Mouse (Mus musculus) midbrain, embryonic 15.5 days (tissue): Measurements from ENCODE around the gene Grcc10. TPM values are rescaled to one million over a fixed set of nuclear protein-coding genes. Genes with fewer than 3 reads are reported as not detected.

Experiments
- ATAC-seq: fragments of 200-750 bp; cut with Nextera tagmentation; replicated peaks from 2 replicates; pipeline ENCODE4 v1.8.0; 2017; ENCODE audit warnings: moderate TSS enrichment
- H3K27ac ChIP-seq: fragments of 300-500 bp; sonication (generic); 2 replicates; pipeline ENCODE4 v1.5.1; 2015; ENCODE audit warnings: mild to moderate bottlenecking, inconsistent platforms
- H3K27me3 ChIP-seq: fragments of 300-500 bp; sonication (generic); replicated peaks from 2 replicates; pipeline ENCODE4 v1.6.1; 2015; ENCODE audit warnings: inconsistent platforms
- H3K36me3 ChIP-seq: fragments of 300-500 bp; sonication (generic); replicated peaks from 2 replicates; pipeline ENCODE4 v1.6.1; 2015; ENCODE audit warnings: inconsistent platforms
- H3K4me1 ChIP-seq: fragments of 300-500 bp; sonication (generic); 2 replicates; pipeline ENCODE4 v1.6.1; 2015; ENCODE audit warnings: inconsistent platforms
- H3K4me2 ChIP-seq: fragments of 300-500 bp; sonication (generic); 2 replicates; pipeline ENCODE4 v1.6.1; 2015; ENCODE audit warnings: inconsistent platforms, mild to moderate bottlenecking, moderate library complexity
- H3K4me3 ChIP-seq: fragments of 300-500 bp; sonication (generic); 2 replicates; pipeline ENCODE4 v1.5.1; 2015; ENCODE audit warnings: mild to moderate bottlenecking, inconsistent platforms
- H3K9ac ChIP-seq: fragments of 300-500 bp; sonication (generic); 2 replicates; pipeline ENCODE4 v1.6.1; 2015; ENCODE audit warnings: mild to moderate bottlenecking, inconsistent platforms
- H3K9me3 ChIP-seq: fragments of 300-500 bp; sonication (generic); 2 replicates; pipeline ENCODE4 v1.6.1; 2016; ENCODE audit warnings: inconsistent platforms
- WGBS: fragments of 180-500 bp; shearing (Covaris S2); methylation state at CpG from one replicate; pipeline ENCODE4 v1.1.7; 2015; ENCODE audit warnings: mixed read lengths; 5-methylcytosine and 5-hydroxymethylcytosine counted together
- polyA plus RNA-seq: library from polyadenylated mRNA; unstranded; fragments of >200 nt; fragmentation: Nextera tagmentation; extraction: Ambion mirVana; gene quantifications from 2 replicates; pipeline ENCODE4 v1.2.1, GENCODE M21; 2015

The Grcc10 gene
- polyA plus RNA-seq, 1 experiment from 2014 or later = 674 TPM

DNA sequence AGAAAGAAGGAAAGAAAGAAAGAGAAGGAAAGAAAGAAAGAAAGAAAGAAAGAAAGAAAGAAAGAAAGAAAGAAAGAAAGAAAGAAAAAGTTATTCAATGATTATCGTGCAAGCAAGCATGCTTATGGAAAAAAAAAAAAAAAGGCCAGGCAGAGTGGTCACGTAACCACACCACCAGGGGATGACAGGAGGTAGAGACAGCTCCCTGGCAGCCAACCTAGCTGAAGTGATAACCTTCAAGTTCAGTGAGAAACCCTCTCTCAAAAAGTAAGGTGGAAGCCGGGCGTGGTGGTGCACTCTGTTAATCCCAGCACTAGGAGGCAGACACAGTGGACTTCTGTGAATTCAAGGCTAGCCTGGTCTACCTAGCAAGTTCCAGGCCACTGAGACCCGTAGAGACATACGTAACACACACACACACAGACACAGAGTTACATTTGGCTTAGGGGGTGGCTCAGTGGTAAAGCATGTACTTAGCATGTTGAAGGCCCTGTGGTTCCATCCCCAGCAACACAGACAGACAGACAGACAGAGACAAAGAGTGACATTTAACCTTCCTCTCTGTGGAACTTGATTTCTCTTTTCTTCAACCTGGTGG lies 18.2 kb downstream of the Grcc10 start:
- no peak for ATAC-seq
- Histone ChIP-seq H3K4me1 (no peaks in the 10 kb centered on the region), H3K9ac (no peak overlapping the region), H3K4me2 (no peak overlapping the region), H3K36me3 (no peaks in the 10 kb centered on the region), H3K4me3 (no peak overlapping the region), H3K9me3 (no peaks in the 10 kb centered on the region), H3K27me3 (no peaks in the 10 kb centered on the region), H3K27ac (no peak overlapping the region)
- 86% methylated on average over 6 of the region's 6 CpGs for WGBS

DNA sequence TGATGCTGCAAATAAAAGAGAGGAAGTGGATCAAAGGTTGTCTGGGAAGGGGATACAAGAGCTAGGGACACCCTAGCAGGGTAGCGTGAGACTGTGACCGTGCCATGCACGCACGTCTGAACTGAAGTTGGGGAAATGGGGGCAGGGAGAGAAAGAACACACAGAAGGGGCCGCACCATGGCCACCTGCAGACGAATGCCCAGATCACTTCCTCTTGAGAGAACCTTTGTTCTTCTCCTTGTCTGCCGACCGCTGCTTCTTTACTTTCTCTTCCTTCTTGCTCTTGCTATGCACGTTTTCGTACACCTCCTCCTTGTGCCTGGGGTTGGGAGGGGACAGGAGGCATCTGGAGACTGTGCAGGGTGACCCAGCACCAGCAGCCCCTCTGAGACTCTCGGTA lies 20.3 kb downstream of the Grcc10 start:
- Histone ChIP-seq H3K4me2 (no peak overlapping the region), H3K4me3 (no peak overlapping the region), H3K4me1 (no peaks in the 10 kb centered on the region), H3K9me3 (no peaks in the 10 kb centered on the region), H3K9ac (no peak overlapping the region), H3K27me3 (no peaks in the 10 kb centered on the region), H3K36me3 (peaks cover 14% of the 10 kb centered on the region), H3K27ac (no peak overlapping the region)
- ATAC-seq = no peak
- 69% methylated on average over 11 of the region's 11 CpGs for WGBS

GRCm38 (mm10) chr6:124719354-124719978 lies 21.7 kb downstream of the Grcc10 start:
- ATAC-seq = no peak
- Histone ChIP-seq H3K27ac (no peak overlapping the region), H3K36me3 (peaks cover 25% of the 10 kb centered on the region)

GRCm38 (mm10) chr6:124718703-124719102 lies 22.5 kb downstream of the Grcc10 start:
- Histone ChIP-seq H3K9ac (no peak overlapping the region), H3K4me2 (no peak overlapping the region)

More at GRCm38 (mm10) chr6:124719354-124719978, 21.7 kb downstream of the Grcc10 start:
- 75% methylated on average over 7 of the region's 7 CpGs for WGBS
- no peaks in the 10 kb centered on the region for H3K4me1 ChIP-seq
- no peaks in the 10 kb centered on the region for H3K9me3 ChIP-seq
- no peak overlapping the region for H3K4me2 ChIP-seq
- H3K4me3 ChIP-seq = no peak overlapping the region
- H3K9ac ChIP-seq = no peak overlapping the region
- H3K27me3 ChIP-seq = no peaks in the 10 kb centered on the region

GRCm38 (mm10) chr6:124717968-124718367 lies 23.2 kb downstream of the Grcc10 start:
- Histone ChIP-seq H3K4me2 (no peak overlapping the region), H3K4me3 (no peak overlapping the region), H3K36me3 (peaks cover 25% of the 10 kb centered on the region), H3K27ac (no peak overlapping the region), H3K4me1 (peaks cover 14% of the 10 kb centered on the region), H3K27me3 (no peaks in the 10 kb centered on the region), H3K9ac (no peak overlapping the region), H3K9me3 (no peaks in the 10 kb centered on the region)
- 89% methylated on average over 13 of the region's 13 CpGs for WGBS
- no peak for ATAC-seq

More at GRCm38 (mm10) chr6:124718703-124719102, 22.5 kb downstream of the Grcc10 start:
- H3K4me1 ChIP-seq = peaks cover 7% of the 10 kb centered on the region
- H3K27me3 ChIP-seq = no peaks in the 10 kb centered on the region
- H3K9me3 ChIP-seq = no peaks in the 10 kb centered on the region
- H3K4me3 ChIP-seq = no peak overlapping the region
- H3K36me3 ChIP-seq = peaks cover 25% of the 10 kb centered on the region
- H3K27ac ChIP-seq = no peak overlapping the region
- ATAC-seq = no peak
- WGBS = 66% methylated on average over 15 of the region's 16 CpGs

DNA sequence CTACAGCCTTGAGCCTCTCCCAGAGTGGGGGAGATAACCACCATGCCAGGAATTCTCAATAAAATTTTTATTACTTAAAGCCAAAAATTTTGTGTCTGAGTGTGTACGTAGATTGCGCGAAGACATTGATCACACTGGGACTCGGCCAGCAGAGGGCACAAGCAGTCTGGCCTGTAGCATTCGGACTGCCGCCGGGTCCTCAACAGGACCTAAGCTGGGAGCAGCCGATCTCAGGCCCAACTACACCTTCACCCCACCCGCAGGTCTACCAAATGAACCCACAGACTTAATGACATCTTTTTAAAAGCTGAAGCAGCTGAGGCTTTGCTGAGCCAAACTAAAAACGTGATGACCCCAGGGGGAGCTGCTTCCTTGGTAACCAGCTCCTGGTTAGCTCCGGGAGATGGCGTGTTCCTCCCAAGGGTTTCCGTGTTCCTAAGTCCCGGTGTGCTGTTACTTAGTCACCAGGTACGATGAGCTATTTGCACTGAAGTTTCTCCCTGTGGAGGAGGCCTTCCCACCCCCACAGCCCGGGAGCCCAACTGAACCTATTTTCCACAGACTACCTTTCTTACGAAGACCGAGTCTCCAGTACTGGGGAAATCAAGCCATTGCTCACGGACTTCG lies 24.2 kb downstream of the Grcc10 start:
- H3K36me3 ChIP-seq = peaks cover 25% of the 10 kb centered on the region
- H3K4me2 ChIP-seq = no peak overlapping the region
- H3K9me3 ChIP-seq = no peaks in the 10 kb centered on the region
- H3K27me3 ChIP-seq = no peaks in the 10 kb centered on the region
- H3K9ac ChIP-seq = no peak overlapping the region
- no peak overlapping the region for H3K27ac ChIP-seq
- H3K4me1 ChIP-seq = peaks cover 18% of the 10 kb centered on the region
- WGBS = 64% methylated on average over 20 of the region's 20 CpGs
- no peak overlapping the region for H3K4me3 ChIP-seq
- no peak for ATAC-seq

DNA sequence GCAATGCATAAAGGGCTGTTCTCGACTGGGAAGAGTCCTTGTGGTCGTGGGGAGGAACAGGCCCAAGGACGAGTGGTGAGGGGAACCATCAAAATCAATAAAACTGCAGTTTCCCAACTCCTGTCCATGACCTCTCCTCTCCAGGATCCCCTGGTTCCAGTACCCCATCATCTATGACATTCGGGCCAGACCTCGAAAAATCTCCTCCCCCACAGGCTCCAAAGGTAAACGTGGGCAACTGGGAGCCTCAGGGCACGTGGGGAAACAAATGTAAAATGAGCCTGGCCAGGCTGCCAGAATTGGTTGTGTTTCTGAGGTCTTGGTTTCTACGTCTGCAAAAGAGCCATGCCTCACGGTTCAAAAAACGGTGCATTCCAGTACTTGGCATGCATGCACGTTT lies 28.3 kb downstream of the Grcc10 start:
- H3K9ac ChIP-seq = peak overlapping the region; percentile 91
- ATAC-seq = no peak
- H3K36me3 ChIP-seq = peaks cover 25% of the 10 kb centered on the region
- peak overlapping the region; percentile 91 for H3K4me3 ChIP-seq
- H3K27me3 ChIP-seq = no peaks in the 10 kb centered on the region
- no peaks in the 10 kb centered on the region for H3K9me3 ChIP-seq
- H3K4me1 ChIP-seq = peaks cover 42% of the 10 kb centered on the region
- peak overlapping the region; percentile 69 for H3K4me2 ChIP-seq
- no peak overlapping the region for H3K27ac ChIP-seq
- 22% methylated on average over 11 of the region's 11 CpGs for WGBS

DNA sequence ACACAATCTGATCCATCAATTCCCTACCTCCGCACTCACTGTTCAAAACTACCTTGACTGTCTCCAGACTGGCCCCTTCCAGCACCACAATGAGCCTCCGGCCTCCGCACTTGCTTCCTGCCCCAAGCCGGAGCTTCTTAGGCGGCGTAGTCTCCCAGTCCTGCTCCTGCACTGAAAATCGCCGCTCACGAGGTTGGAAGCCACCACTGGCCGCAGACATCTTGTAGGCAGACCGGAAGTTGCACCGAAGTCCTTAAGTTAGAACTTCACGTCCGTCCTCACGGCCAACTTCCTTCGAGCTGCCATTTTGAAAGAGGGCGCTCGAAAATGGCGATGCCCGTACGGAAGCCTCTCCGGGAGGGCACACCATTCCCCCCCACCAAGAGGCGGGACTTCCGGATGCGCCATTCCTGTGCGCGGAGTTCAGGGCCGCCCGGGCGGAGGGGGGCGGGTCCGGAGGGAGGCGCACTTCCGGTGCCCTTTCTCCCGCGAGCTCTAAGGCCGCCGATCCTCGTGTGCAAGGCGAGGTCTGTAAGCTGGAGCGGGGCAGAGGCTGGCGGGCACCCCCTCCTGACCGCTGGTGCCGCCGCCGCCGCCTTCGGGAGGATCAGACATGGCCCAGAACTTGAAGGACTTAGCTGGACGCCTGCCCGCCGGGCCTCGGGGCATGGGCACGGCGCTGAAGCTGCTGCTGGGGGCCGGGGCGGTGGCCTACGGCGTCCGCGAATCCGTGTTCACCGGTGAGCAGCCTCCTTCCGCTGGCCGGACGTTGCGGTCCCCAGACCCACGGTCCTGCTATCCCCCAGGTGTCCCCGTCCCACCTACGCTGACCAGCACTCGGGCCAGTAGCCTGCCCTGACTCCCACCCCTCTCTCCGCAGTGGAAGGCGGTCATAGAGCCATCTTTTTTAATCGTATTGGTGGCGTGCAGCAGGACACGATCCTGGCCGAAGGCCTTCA lies 29.1 kb downstream of the Grcc10 start, which contains the start of the genes Emg1 and Phb2:
TSS of gene Emg1 (minus strand) at position 355 of the 959 bp plus-strand sequence.
TSS of gene Phb2 (plus strand) at position 513 of the 959 bp plus-strand sequence.
- WGBS = under 1% methylated on average over 75 of the region's 76 CpGs
- ATAC-seq = peak; percentile 97
- H3K4me3 ChIP-seq = peak within 1 kb of the TSS; percentile 91
- peak within 1 kb of the TSS; percentile 85 for H3K27ac ChIP-seq
- H3K4me2 ChIP-seq = peak within 1 kb of the TSS; percentile 69
- H3K4me1 ChIP-seq = peaks cover 42% of the 10 kb centered on the region
- peaks cover 22% of the 10 kb centered on the region for H3K36me3 ChIP-seq
- no peaks in the 10 kb centered on the region for H3K27me3 ChIP-seq
- peak within 1 kb of the TSS; percentile 91 for H3K9ac ChIP-seq
- no peaks in the 10 kb centered on the region for H3K9me3 ChIP-seq

GRCm38 (mm10) chr6:124708289-124708889 lies 32.8 kb downstream of the Grcc10 start:
- no peak overlapping the region for H3K27ac ChIP-seq
- no peak overlapping the region for H3K4me3 ChIP-seq
- H3K27me3 ChIP-seq = no peaks in the 10 kb centered on the region
- WGBS = 92% methylated on average over 10 of the region's 10 CpGs
- H3K4me2 ChIP-seq = no peak overlapping the region
- ATAC-seq = no peak
- H3K4me1 ChIP-seq = peaks cover 32% of the 10 kb centered on the region
- H3K9ac ChIP-seq = no peak overlapping the region
- peaks cover 24% of the 10 kb centered on the region for H3K36me3 ChIP-seq
- no peaks in the 10 kb centered on the region for H3K9me3 ChIP-seq

DNA sequence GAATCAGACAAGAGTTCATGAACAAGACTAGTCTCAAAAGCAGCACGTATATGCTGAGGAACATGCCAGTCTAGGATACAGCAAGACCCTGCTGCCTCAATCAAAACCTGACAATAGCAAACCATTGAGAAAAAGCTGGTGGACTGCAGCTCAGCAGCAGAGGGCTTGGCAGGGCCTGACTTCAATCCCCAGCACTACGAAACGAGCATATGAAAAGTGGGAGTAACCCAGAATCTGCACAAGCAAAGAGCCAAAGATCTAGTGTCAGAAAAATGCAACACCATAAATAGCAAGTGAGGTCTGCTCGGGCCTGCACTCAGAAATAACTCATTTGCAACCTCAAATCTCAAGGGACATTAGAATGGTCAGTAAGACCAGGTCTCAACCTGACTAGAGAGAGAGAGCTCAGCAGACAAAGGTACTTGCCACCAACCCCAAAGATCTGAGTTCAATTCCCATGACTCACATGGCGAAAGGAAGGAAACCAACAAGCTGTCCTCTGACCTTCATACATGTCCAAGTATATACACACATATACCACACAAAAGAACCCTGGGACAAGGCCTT lies 35.0 kb downstream of the Grcc10 start:
- ATAC-seq = no peak

DNA sequence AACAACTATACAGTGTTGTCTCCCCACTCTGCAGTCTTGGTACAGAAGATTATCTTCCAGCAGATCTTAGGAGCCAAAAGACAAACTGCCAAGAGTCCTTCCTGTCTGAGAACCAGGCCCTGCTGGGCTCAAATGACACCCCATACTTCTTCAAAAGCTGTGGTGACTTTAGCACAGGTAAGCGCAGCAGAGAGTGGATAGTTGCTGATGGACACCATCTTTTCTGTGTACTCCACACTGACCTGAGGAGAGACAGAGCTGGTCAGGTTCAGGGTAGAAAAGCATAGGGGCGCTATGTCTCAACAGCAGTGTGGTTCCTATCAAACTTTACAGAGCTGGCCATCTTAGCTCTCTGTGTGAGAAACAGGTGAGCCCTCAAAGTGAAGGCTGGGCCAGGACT lies 36.8 kb downstream of the Grcc10 start:
- Histone ChIP-seq H3K27me3 (no peaks in the 10 kb centered on the region), H3K4me1 (peaks cover 4% of the 10 kb centered on the region), H3K36me3 (peaks cover 36% of the 10 kb centered on the region), H3K4me2 (no peak overlapping the region), H3K4me3 (no peak overlapping the region), H3K9me3 (no peaks in the 10 kb centered on the region), H3K27ac (no peak overlapping the region), H3K9ac (no peak overlapping the region)
- ATAC-seq = no peak
- 100% methylated on average over 2 of the region's 2 CpGs for WGBS

More for the DNA sequence above, 35.0 kb downstream of the Grcc10 start:
- peaks cover 21% of the 10 kb centered on the region for H3K4me1 ChIP-seq
- WGBS = 88% methylated on average over 5 of the region's 5 CpGs
- H3K9me3 ChIP-seq = no peaks in the 10 kb centered on the region
- H3K27me3 ChIP-seq = no peaks in the 10 kb centered on the region
- H3K27ac ChIP-seq = no peak overlapping the region
- no peak overlapping the region for H3K4me2 ChIP-seq
- peaks cover 36% of the 10 kb centered on the region for H3K36me3 ChIP-seq
- H3K4me3 ChIP-seq = no peak overlapping the region
- H3K9ac ChIP-seq = no peak overlapping the region
